Mouse (Mus musculus): Measurements from ENCODE around the gene Capn7.

GRCm38 (mm10) chr14:31397791-31398595 is 61.6 kb downstream of the Capn7 start:
- TF ChIP-seq CHD2 (IDR thresholded peaks at IDR 0.05; ENCODE audit: low read depth, low read length) (no peak), ZNF384 (IDR thresholded peaks at IDR 0.05; ENCODE audit: low read depth, low read length) (no peak)

Measured in ES-E14 (cell line).